Mouse (Mus musculus) CH12.LX (cell line): ENCODE measurements around the gene Sae1. TPM values are rescaled to one million over a fixed set of nuclear protein-coding genes. Genes with fewer than 3 reads are reported as not detected.
A peak's percentile ranks its signal among the peaks of the same experiment; 100 is the strongest.

Experiments
- DNase-seq: peaks from one replicate; pipeline ENCODE4 v3.0.0-alpha.2; 2013; ENCODE audit errors: extremely low read depth
- H3K27ac ChIP-seq: 2 replicates; pipeline ENCODE4 v1.5.1; 2012; ENCODE audit warnings: low read depth, mild to moderate bottlenecking, control low read depth, moderate library complexity; ENCODE audit not compliant: insufficient read depth
- H3K27me3 ChIP-seq: replicated peaks from 2 replicates; pipeline ENCODE3; 2012; ENCODE audit warnings: inconsistent platforms
- H3K36me3 ChIP-seq, 2 experiments: replicated peaks in 1 of 2; 2 replicates each; pipeline versions ENCODE3 to v1.6.1; 2012; ENCODE audit warnings: inconsistent platforms in 1 of 2, low read length in 1 of 2, mild to moderate bottlenecking in 1 of 2, mixed read lengths in 1 of 2, moderate library complexity in 1 of 2; ENCODE audit not compliant: control insufficient read depth in 1 of 2, insufficient read depth in 1 of 2
- H3K4me1 ChIP-seq, 2 experiments: 2 replicates each; pipeline ENCODE4 v1.6.1; 2012; ENCODE audit warnings: inconsistent platforms in 1 of 2, moderate library complexity in 1 of 2; ENCODE audit not compliant: insufficient read depth in 2 of 2, control insufficient read depth in 1 of 2
- H3K4me2 ChIP-seq: 2 replicates; pipeline ENCODE4 v1.6.1; 2012; ENCODE audit warnings: low read depth, mild to moderate bottlenecking, control low read depth; ENCODE audit not compliant: poor library complexity, insufficient read depth, severe bottlenecking
- H3K4me3 ChIP-seq, 3 experiments: fragments of 150-350 bp in 1 of 3; sonication (generic) in 1 of 3; replicated peaks in 1 of 3; 2 replicates each; pipeline versions ENCODE3 to v1.5.1; 2011 to 2012; ENCODE audit warnings: low read depth in 2 of 3, low read length in 2 of 3, mild to moderate bottlenecking in 2 of 3, moderate library complexity in 2 of 3, control low read depth in 1 of 3, improper control_type of control experiment in 1 of 3, inconsistent platforms in 1 of 3, mixed read lengths in 1 of 3; ENCODE audit not compliant: poor library complexity in 1 of 3
- H3K79me2 ChIP-seq: replicated peaks from 2 replicates; pipeline ENCODE4 v1.6.1; 2012; ENCODE audit warnings: mild to moderate bottlenecking, moderate library complexity; ENCODE audit not compliant: control insufficient read depth, poor library complexity, insufficient read depth, severe bottlenecking; ENCODE audit errors: extremely low read depth
- H3K9ac ChIP-seq: 2 replicates; pipeline ENCODE4 v1.6.1; 2012; ENCODE audit warnings: low read depth, mild to moderate bottlenecking, control low read depth, moderate library complexity; ENCODE audit not compliant: insufficient read depth
- H3K9me3 ChIP-seq: replicated peaks from 2 replicates; pipeline ENCODE3; 2012; ENCODE audit warnings: low read length, inconsistent platforms, mixed read lengths
- BHLHE40 ChIP-seq: IDR thresholded peaks from 2 replicates; pipeline ENCODE4 v1.6.1; 2011; ENCODE audit warnings: mild to moderate bottlenecking, low read depth, low read length, improper control_type of control experiment
- CHD1 ChIP-seq: IDR thresholded peaks from 2 replicates; pipeline ENCODE4 v1.6.1; 2012; ENCODE audit warnings: low read depth, low read length, improper control_type of control experiment, inconsistent platforms
- CHD2 ChIP-seq: IDR thresholded peaks from 2 replicates; pipeline ENCODE4 v1.6.1; 2011; ENCODE audit warnings: low read length, improper control_type of control experiment
- CTCF ChIP-seq, 2 experiments: IDR thresholded peaks in 1 of 2; conservative IDR thresholded peaks in 1 of 2; 2 replicates each; pipeline ENCODE4 v1.5.1; 2011 to 2012; ENCODE audit warnings: low read depth in 2 of 2, low read length in 2 of 2, improper control_type of control experiment in 1 of 2, inconsistent platforms in 1 of 2, mild to moderate bottlenecking in 1 of 2, moderate library complexity in 1 of 2
- ETS1 ChIP-seq: conservative IDR thresholded peaks from 2 replicates; pipeline ENCODE4 v1.6.1; 2012; ENCODE audit warnings: low read depth, mild to moderate bottlenecking, inconsistent platforms, low read length, improper control_type of control experiment, moderate library complexity
- HCFC1 ChIP-seq: IDR thresholded peaks from 2 replicates; pipeline ENCODE4 v1.6.1; 2012; ENCODE audit warnings: low read depth, mild to moderate bottlenecking, inconsistent platforms, low read length, improper control_type of control experiment
- IRF4 ChIP-seq: IDR thresholded peaks from 2 replicates; pipeline ENCODE4 v1.6.1; 2014; ENCODE audit warnings: low read depth, mild to moderate bottlenecking, inconsistent platforms, low read length, improper control_type of control experiment
- JUN ChIP-seq: IDR thresholded peaks from 2 replicates; pipeline ENCODE4 v1.6.1; 2011; ENCODE audit warnings: low read depth, mild to moderate bottlenecking, low read length, improper control_type of control experiment, moderate library complexity; ENCODE audit not compliant: insufficient read depth
- KAT2A ChIP-seq: IDR thresholded peaks from 2 replicates; pipeline ENCODE4 v1.6.1; 2012; ENCODE audit warnings: low read length, improper control_type of control experiment, inconsistent platforms; ENCODE audit not compliant: insufficient replicate concordance
- MAX ChIP-seq: IDR thresholded peaks from 2 replicates; pipeline ENCODE4 v1.6.1; 2011; ENCODE audit warnings: low read length, improper control_type of control experiment
- MAZ ChIP-seq: IDR thresholded peaks from 2 replicates; pipeline ENCODE4 v1.6.1; 2012; ENCODE audit warnings: low read depth, mild to moderate bottlenecking, inconsistent platforms, low read length, improper control_type of control experiment, moderate library complexity
- MEF2A ChIP-seq: IDR thresholded peaks from 2 replicates; pipeline ENCODE4 v1.6.1; 2014; ENCODE audit warnings: low read depth, mild to moderate bottlenecking, inconsistent platforms, low read length, improper control_type of control experiment, borderline replicate concordance
- MXI1 ChIP-seq: IDR thresholded peaks from 2 replicates; pipeline ENCODE4 v1.6.1; 2011; ENCODE audit warnings: mild to moderate bottlenecking, low read depth, low read length, improper control_type of control experiment
- MYC ChIP-seq: IDR thresholded peaks from 2 replicates; pipeline ENCODE4 v1.6.1; 2011; ENCODE audit warnings: low read depth, mild to moderate bottlenecking, improper control_type of control experiment, low read length
- NELFE ChIP-seq: IDR thresholded peaks from 2 replicates; pipeline ENCODE4 v1.6.1; 2011; ENCODE audit warnings: low read depth, low read length, improper control_type of control experiment
- POLR2A ChIP-seq: IDR thresholded peaks from 2 replicates; pipeline ENCODE4 v1.6.1; 2011; ENCODE audit warnings: low read depth, mild to moderate bottlenecking, improper control_type of control experiment, low read length
- SMC3 ChIP-seq: IDR thresholded peaks from 2 replicates; pipeline ENCODE4 v1.6.1; 2011; ENCODE audit warnings: low read depth, low read length, improper control_type of control experiment
- TBP ChIP-seq: conservative IDR thresholded peaks from 2 replicates; pipeline ENCODE4 v1.6.1; 2011; ENCODE audit warnings: low read depth, low read length, improper control_type of control experiment
- TCF12 ChIP-seq: IDR thresholded peaks from 2 replicates; pipeline ENCODE4 v1.6.1; 2014; ENCODE audit warnings: low read depth, mild to moderate bottlenecking, inconsistent platforms, low read length, improper control_type of control experiment
- USF1 ChIP-seq: IDR thresholded peaks from 2 replicates; pipeline ENCODE4 v1.6.1; 2014; ENCODE audit warnings: low read depth, mild to moderate bottlenecking, inconsistent platforms, low read length, improper control_type of control experiment
- dilution Hi-C: fragments of 300-500 bp; cut with MboI; formaldehyde crosslinking; loops from 2 replicates; pipeline ENCODE4 v1.14.3; 2020; ENCODE audit warnings: low sequenced_read_pairs; ENCODE audit not compliant: extremely low pct_unique_long_range_greater_than_20kb, extremely low pct_ligation_motif_present
- in situ Hi-C: fragments of 300-500 bp; cut with MboI; formaldehyde crosslinking; loops from 3 replicates; pipeline ENCODE4 v1.14.3; 2019; ENCODE audit warnings: low sequenced_read_pairs, low pct_ligation_motif_present, low pct_unique_long_range_greater_than_20kb, mixed read lengths
- polyA plus RNA-seq: library from polyadenylated mRNA; unstranded; fragments of >175 nt; gene quantifications from 2 replicates; pipeline ENCODE4 v1.2.1, GENCODE M21; 2012; ENCODE audit warnings: low read depth; ENCODE audit not compliant: insufficient read length
- total RNA-seq, 2 experiments: library from RNA; depleted of rRNA; stranded (reverse); fragments of 300-350 nt in 1 of 2; fragments of >200 nt in 1 of 2; gene quantifications; 2 replicates each; pipeline ENCODE4 v1.2.3; 2012 to 2014

Sae1 gene
- total and polyA plus RNA-seq, 3 experiments, result 146 to 271 (median 160) TPM

- in situ Hi-C loops (no loop called here), dilution Hi-C loops (no loop called here)
- no peaks in the 10 kb centered on the region for H3K27me3 ChIP-seq
- peaks cover 0 to 20% of the 10 kb centered on the region in 2 experiments for H3K36me3 ChIP-seq
- peaks cover 51% of the 10 kb centered on the region for H3K79me2 ChIP-seq
- peaks cover 11 to 50% of the 10 kb centered on the region in 2 experiments for H3K4me1 ChIP-seq
- TF ChIP-seq MAZ, result no peak; the same call in 1 of the 2 replicates
- peak; percentile 91 for TF ChIP-seq BHLHE40
- TF ChIP-seq MYC, result peak; percentile 99
- TF ChIP-seq CTCF (conservative IDR thresholded peaks at IDR 0.05 in 1 of 2, IDR thresholded peaks at IDR 0.05 in 1 of 2; ENCODE audit: low read depth in 2 of 2, low read length in 2 of 2), result no peak
- TF ChIP-seq POLR2A, result peak; percentile 67
- 0 out of 2 replicates have a peak, but pooled peaks have one; percentile 38 for TF ChIP-seq CHD2
- peak; percentile 13; the same call in 1 of the 2 replicates for TF ChIP-seq IRF4
- TF ChIP-seq KAT2A, result 0 out of 2 replicates have a peak, but pooled peaks have one; percentile 30
- no peak for TF ChIP-seq SMC3
- TF ChIP-seq MXI1, result peak; percentile 85
- TF ChIP-seq ETS1, result 0 out of 2 replicates have a peak, but pooled peaks have one; percentile 48
- peak; percentile 36; the same call in 1 of the 2 replicates for TF ChIP-seq TCF12
- TF ChIP-seq MEF2A, result peak; percentile 20; the same call in 1 of the 2 replicates
- TF ChIP-seq NELFE, result peak; percentile 33; the same call in 1 of the 2 replicates
- TF ChIP-seq CHD1, result peak; percentile 84
- peak; percentile 47; the same call in 1 of the 2 replicates for TF ChIP-seq TBP
- peak; percentile 97 for TF ChIP-seq MAX
- TF ChIP-seq USF1, result no peak
- TF ChIP-seq HCFC1, result no peak
- TF ChIP-seq JUN, result no peak
- no peaks in the 10 kb centered on the region for H3K9me3 ChIP-seq
- H3K27ac ChIP-seq, result peak overlapping the region; percentile 51
- peak overlapping the region; percentile 29 for H3K4me2 ChIP-seq
- DNase-seq, result peak; percentile 83
- peak overlapping the region; percentile 87 to 91 (median 90) for H3K4me3 ChIP-seq
- peak overlapping the region; percentile 99 for H3K9ac ChIP-seq
These were observed 15.7 kb upstream of the Sae1 start for GRCm38 (mm10) chr7:16402968-16403948.
